Mouse (Mus musculus) heart, postnatal 0 days (tissue): ENCODE data around the gene Gxylt2. TPM values are rescaled to one million over a fixed set of nuclear protein-coding genes. Genes with fewer than 3 reads are reported as not detected.

Source experiments
- ATAC-seq: fragments of 200-750 bp; cut with Nextera tagmentation; 2 replicates; pipeline ENCODE4 v1.8.0; 2017; ENCODE audit warnings: low read depth, moderate number of reproducible peaks, moderate library complexity; ENCODE audit not compliant: insufficient read depth
- DNase-seq: peaks from one replicate; pipeline ENCODE4 v3.0.0-alpha.2; 2016; ENCODE audit warnings: low spot score
- H3K27ac ChIP-seq: fragments of 300-500 bp; sonication (generic); 2 replicates; pipeline ENCODE4 v1.5.1; 2014; ENCODE audit warnings: low read depth, mild to moderate bottlenecking
- H3K27me3 ChIP-seq: fragments of 300-500 bp; sonication (generic); 2 replicates; pipeline ENCODE4 v1.6.1; 2014; ENCODE audit warnings: low read length, mixed read lengths; ENCODE audit not compliant: control insufficient read depth, insufficient read depth
- H3K36me3 ChIP-seq: fragments of 300-500 bp; sonication (generic); replicated peaks from 2 replicates; pipeline ENCODE4 v1.6.1; 2014; ENCODE audit warnings: low read length, mixed read lengths; ENCODE audit not compliant: control insufficient read depth, insufficient read depth
- H3K4me1 ChIP-seq: fragments of 300-500 bp; sonication (generic); 2 replicates; pipeline ENCODE4 v1.6.1; 2014; ENCODE audit warnings: antibody characterized with exemption; ENCODE audit not compliant: control insufficient read depth, insufficient read depth
- H3K4me2 ChIP-seq: fragments of 300-500 bp; sonication (generic); 2 replicates; pipeline ENCODE4 v1.6.1; 2014; ENCODE audit warnings: low read depth, mild to moderate bottlenecking, low read length, moderate library complexity
- H3K4me3 ChIP-seq: fragments of 300-500 bp; sonication (generic); 2 replicates; pipeline ENCODE4 v1.5.1; 2014; ENCODE audit warnings: low read depth, low read length
- H3K9ac ChIP-seq: fragments of 300-500 bp; sonication (generic); replicated peaks from 2 replicates; pipeline ENCODE4 v1.6.1; 2014; ENCODE audit warnings: low read depth, low read length, mixed read lengths
- H3K9me3 ChIP-seq: fragments of 300-500 bp; sonication (generic); replicated peaks from 2 replicates; pipeline ENCODE4 v1.6.1; 2016; ENCODE audit warnings: low read length; ENCODE audit not compliant: control insufficient read depth
- CTCF ChIP-seq: IDR thresholded peaks from 2 replicates; pipeline ENCODE4 v1.5.1; 2016; ENCODE audit warnings: antibody characterized with exemption, control low read depth, low read depth
- EP300 ChIP-seq: IDR thresholded peaks from 2 replicates; pipeline ENCODE4 v1.6.1; 2016; ENCODE audit warnings: antibody characterized with exemption, low read depth
- WGBS: fragments of 180-500 bp; shearing (Covaris S2); extraction: QIAGEN DNeasy Blood & Tissue Kit; methylation state at CpG from one replicate; pipeline ENCODE4 v1.1.7; 2014; 5-methylcytosine and 5-hydroxymethylcytosine counted together
- polyA plus RNA-seq: library from polyadenylated mRNA; unstranded; fragments of >200 nt; fragmentation: Nextera tagmentation; extraction: Ambion mirVana; gene quantifications from 2 replicates; pipeline ENCODE4 v1.2.1, GENCODE M21; 2015
- total RNA-seq: library from RNA; depleted of rRNA; stranded (reverse); fragments of >200 nt; gene quantifications from 2 replicates; pipeline ENCODE4 v1.2.3, GENCODE M21; 2014; ENCODE audit warnings: low replicate concordance

Gxylt2 gene
- total and polyA plus RNA-seq, 2 experiments from 2014 or later, result 2.4 to 4.8 TPM

DNA sequence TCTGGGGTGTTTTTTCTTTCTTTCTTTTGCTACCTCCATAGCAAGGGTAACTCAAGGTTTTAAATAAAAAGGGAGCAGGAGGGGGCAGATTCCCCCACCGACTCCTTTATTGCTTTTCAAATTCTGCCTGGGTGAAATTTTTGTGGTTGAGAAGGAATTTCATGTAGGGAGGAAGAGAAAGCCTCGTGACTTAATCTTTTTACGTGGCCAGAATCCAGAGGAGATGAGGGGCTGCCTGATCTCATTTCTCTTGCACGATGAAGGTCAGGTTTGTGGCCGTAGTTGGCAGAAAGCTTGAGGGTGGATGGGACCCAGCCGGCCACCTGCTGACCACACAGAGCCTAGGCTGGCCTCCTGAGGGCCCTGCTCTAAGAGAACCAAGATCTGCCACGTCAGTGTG is 3.0 kb downstream of the Gxylt2 start:
- 0 out of 2 replicates have a peak, but pooled peaks cover 6% of the 10 kb centered on the region for H3K4me1 ChIP-seq
- H3K27ac ChIP-seq, result no peak overlapping the region
- 58% methylated on average over 7 of the region's 7 CpGs for WGBS
- DNase-seq, result no peak
- peaks cover 47% of the 10 kb centered on the region for H3K27me3 ChIP-seq
- no peak for TF ChIP-seq EP300
- TF ChIP-seq CTCF, result no peak
- no peaks in the 10 kb centered on the region for H3K9me3 ChIP-seq
- no peak overlapping the region for H3K9ac ChIP-seq
- no peak overlapping the region for H3K4me2 ChIP-seq
- no peak for ATAC-seq
- no peaks in the 10 kb centered on the region for H3K36me3 ChIP-seq
- H3K4me3 ChIP-seq, result no peak overlapping the region

DNA sequence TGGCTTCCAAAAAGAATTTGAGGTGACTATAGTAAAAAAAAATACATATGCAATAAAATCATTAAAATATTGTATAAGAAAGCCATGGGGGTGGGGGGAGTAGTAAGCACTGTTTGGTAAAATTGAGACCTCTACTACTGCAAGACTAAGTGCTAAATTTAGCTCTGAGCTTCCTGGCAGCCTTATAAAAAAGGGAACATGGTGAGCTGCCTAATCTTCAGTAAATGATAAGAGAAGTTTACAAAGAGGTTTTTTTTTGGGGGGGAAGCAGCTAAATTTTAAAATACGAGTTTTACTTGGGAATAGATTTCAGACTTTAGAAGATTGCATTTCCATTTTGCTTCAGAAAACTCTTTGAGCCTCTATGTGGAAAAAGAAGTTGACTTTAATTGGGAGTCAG is 3.7 kb downstream of the Gxylt2 start:
- Histone ChIP-seq H3K4me3 (no peak overlapping the region), H3K27me3 (peaks cover 40% of the 10 kb centered on the region), H3K9me3 (no peaks in the 10 kb centered on the region), H3K9ac (no peak overlapping the region), H3K4me2 (no peak overlapping the region), H3K4me1 (0 out of 2 replicates have a peak, but pooled peaks cover 6% of the 10 kb centered on the region), H3K36me3 (no peaks in the 10 kb centered on the region), H3K27ac (no peak overlapping the region)
- WGBS, result 46% methylated on average over 1 of the region's 1 CpGs
- DNase-seq (no peak), ATAC-seq (no peak)
- TF ChIP-seq CTCF, result no peak
- TF ChIP-seq EP300, result no peak

DNA sequence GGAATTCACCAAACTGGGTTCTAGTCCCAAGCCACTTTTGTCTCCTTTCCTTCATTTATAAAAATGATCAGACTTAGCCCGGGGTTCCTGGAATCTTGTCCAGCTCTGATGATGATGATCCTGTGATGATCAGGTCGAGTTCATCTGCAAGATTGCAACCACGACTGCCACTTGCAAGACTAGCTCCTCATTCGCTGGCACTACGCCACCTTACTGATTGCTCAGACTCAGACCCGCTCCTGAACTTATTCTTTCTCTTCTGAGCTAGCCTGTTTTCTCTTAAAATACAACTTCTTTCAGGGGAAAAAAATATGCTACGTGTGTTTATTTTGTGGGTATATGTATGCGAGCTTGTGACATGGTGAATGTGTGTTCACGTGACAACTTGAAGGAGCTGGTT is 4.5 kb downstream of the Gxylt2 start:
- no peak for ATAC-seq
- 0 out of 2 replicates have a peak, but pooled peaks cover 6% of the 10 kb centered on the region for H3K4me1 ChIP-seq
- WGBS, result 65% methylated on average over 9 of the region's 9 CpGs
- H3K9me3 ChIP-seq, result no peaks in the 10 kb centered on the region
- H3K4me2 ChIP-seq, result no peak overlapping the region
- no peak overlapping the region for H3K27ac ChIP-seq
- peaks cover 33% of the 10 kb centered on the region for H3K27me3 ChIP-seq
- TF ChIP-seq EP300, result no peak
- TF ChIP-seq CTCF, result no peak
- no peak overlapping the region for H3K9ac ChIP-seq
- no peaks in the 10 kb centered on the region for H3K36me3 ChIP-seq
- no peak for DNase-seq
- H3K4me3 ChIP-seq, result no peak overlapping the region

DNA sequence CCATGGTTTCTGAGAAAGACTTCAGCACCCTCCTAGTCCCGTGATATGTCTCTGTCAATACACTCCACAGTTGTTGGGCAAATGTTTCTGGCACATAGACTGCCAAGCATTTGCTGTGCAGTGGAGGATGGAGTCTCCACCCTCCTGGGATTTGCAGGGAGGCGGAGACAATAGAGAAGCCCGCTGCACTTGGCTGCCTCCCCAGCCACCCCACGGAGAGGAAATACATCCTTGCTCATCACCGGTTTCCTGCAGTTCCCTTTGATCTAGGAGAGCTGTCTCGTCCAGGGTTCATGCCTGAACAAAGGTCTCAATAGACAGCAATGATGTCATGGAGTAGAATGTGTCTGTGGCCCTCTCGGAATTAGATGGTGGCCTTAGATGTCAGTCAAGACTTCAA is 4.9 kb downstream of the Gxylt2 start:
- no peak overlapping the region for H3K4me3 ChIP-seq
- 0 out of 2 replicates have a peak, but pooled peaks cover 1% of the 10 kb centered on the region for H3K4me1 ChIP-seq
- H3K9me3 ChIP-seq, result no peaks in the 10 kb centered on the region
- ATAC-seq (no peak; the same call in 1 of the 2 replicates), DNase-seq (no peak)
- TF ChIP-seq CTCF, result no peak
- 0 out of 2 replicates have a peak, but pooled peaks have one; percentile 17 for TF ChIP-seq EP300
- H3K27me3 ChIP-seq, result peaks cover 28% of the 10 kb centered on the region
- 22% methylated on average over 7 of the region's 7 CpGs for WGBS
- no peak overlapping the region for H3K27ac ChIP-seq
- H3K9ac ChIP-seq, result no peak overlapping the region
- no peak overlapping the region for H3K4me2 ChIP-seq
- no peaks in the 10 kb centered on the region for H3K36me3 ChIP-seq

DNA sequence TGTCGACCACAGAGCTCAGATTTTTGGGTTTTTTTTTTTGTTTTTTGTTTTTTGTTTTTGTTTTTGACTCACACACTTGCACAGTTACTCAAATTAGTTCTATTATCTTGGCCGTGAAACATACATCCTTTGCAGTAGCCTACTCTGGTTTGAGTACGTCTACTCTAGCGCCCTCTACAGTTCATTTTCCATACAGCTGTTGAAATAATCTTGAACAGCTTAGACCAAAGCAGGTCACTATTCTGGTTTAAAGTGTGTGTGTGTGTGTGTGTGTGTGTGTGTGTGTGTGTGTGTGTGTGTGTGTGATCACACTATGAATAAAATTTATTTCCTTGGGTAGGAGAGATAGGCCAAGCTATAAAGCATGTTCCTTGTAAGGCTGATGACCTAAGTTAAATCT is 5.6 kb downstream of the Gxylt2 start:
- DNase-seq (no peak), ATAC-seq (no peak)
- Histone ChIP-seq H3K9ac (no peak overlapping the region), H3K4me1 (no peaks in the 10 kb centered on the region), H3K4me3 (no peak overlapping the region), H3K36me3 (no peaks in the 10 kb centered on the region), H3K27ac (no peak overlapping the region), H3K4me2 (no peak overlapping the region), H3K9me3 (no peaks in the 10 kb centered on the region), H3K27me3 (peaks cover 21% of the 10 kb centered on the region)
- TF ChIP-seq CTCF (peak; percentile 29), EP300 (no peak)
- 32% methylated on average over 4 of the region's 4 CpGs for WGBS

DNA sequence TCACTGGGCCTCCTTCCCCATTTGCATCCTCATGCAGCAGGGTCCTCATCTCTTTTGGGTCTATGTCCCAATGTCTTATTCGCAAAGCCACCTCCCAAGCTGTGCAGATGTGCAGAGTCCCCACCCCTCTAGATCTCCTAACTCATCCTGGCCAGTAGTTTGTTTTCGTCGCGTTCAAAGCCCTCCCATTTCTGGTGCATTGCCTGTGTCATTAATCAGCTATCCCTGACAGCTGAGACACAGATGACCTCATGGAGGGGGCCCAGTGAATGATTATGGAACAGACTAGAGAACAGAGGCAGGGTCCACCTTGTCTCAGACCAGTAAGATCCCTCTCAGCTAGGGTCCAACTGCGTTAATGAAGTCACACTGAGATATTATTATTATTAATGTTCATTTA is 6.3 kb downstream of the Gxylt2 start:
- H3K27me3 ChIP-seq, result peaks cover 15% of the 10 kb centered on the region; the same call in 1 of the 2 replicates
- TF ChIP-seq EP300, result no peak
- TF ChIP-seq CTCF, result no peak
- no peak overlapping the region for H3K27ac ChIP-seq
- ATAC-seq (no peak), DNase-seq (no peak)
- no peaks in the 10 kb centered on the region for H3K36me3 ChIP-seq
- no peak overlapping the region for H3K9ac ChIP-seq
- no peaks in the 10 kb centered on the region for H3K4me1 ChIP-seq
- WGBS, result 78% methylated on average over 5 of the region's 5 CpGs
- no peaks in the 10 kb centered on the region for H3K9me3 ChIP-seq
- H3K4me3 ChIP-seq, result no peak overlapping the region
- H3K4me2 ChIP-seq, result no peak overlapping the region
